Mouse (Mus musculus) layer of hippocampus, adult 2 months (tissue): ENCODE results near the gene Gramd1b. TPM values are rescaled to one million over a fixed set of nuclear protein-coding genes. Genes with fewer than 3 reads are reported as not detected.
A peak's percentile ranks its signal among the peaks of the same experiment; 100 is the strongest.

Experiments used
- DNase-seq, 2 experiments: peaks; one replicate each; pipeline ENCODE4 v3.0.0; 2022; ENCODE audit warnings: low spot score in 2 of 2
- H3K27ac ChIP-seq: fragments of 200-600 bp; 2 replicates; pipeline ENCODE4 v1.8.1; 2022
- H3K4me3 ChIP-seq: fragments of 200-600 bp; 2 replicates; pipeline ENCODE4 v1.8.1; 2022; ENCODE audit warnings: mild to moderate bottlenecking
- CTCF ChIP-seq: fragments of 200-600 bp; conservative IDR thresholded peaks from 2 replicates; pipeline ENCODE4 v1.8.1; 2022; ENCODE audit warnings: antibody characterized with exemption, mild to moderate bottlenecking, moderate library complexity
- total RNA-seq, 2 experiments: library from RNA; stranded (reverse); gene quantifications; 2 replicates each; pipeline ENCODE4 v1.2.3; 2021

Gramd1b gene
- total RNA-seq, 2 experiments from 2014 or later = 158 to 164 TPM

GRCm38 (mm10) chr9:40348714-40349233, 182.4 kb downstream of the Gramd1b start:
- Histone ChIP-seq H3K27ac (0 out of 2 replicates have a peak overlapping the region, but pooled peaks have one; percentile 95), H3K4me3 (no peak overlapping the region)
- no peak for TF ChIP-seq CTCF
- DNase-seq = no peak

GRCm38 (mm10) chr9:40346232-40346984, 184.8 kb downstream of the Gramd1b start:
- peak overlapping the region; percentile 99 for H3K27ac ChIP-seq
- peak; percentile 78 to 86 for DNase-seq

GRCm38 (mm10) chr9:40345493-40346231, 185.5 kb downstream of the Gramd1b start:
- DNase-seq = peak in 1 of 2 experiments; percentile 56

More at GRCm38 (mm10) chr9:40346232-40346984, 184.8 kb downstream of the Gramd1b start:
- peak overlapping the region; percentile 66 for H3K4me3 ChIP-seq
- no peak for TF ChIP-seq CTCF

GRCm38 (mm10) chr9:40344801-40345492, 186.2 kb downstream of the Gramd1b start:
- Histone ChIP-seq H3K4me3 (peak overlapping the region; percentile 66), H3K27ac (peak overlapping the region; percentile 99)
- TF ChIP-seq CTCF = no peak
- DNase-seq = no peak

More at GRCm38 (mm10) chr9:40345493-40346231, 185.5 kb downstream of the Gramd1b start:
- TF ChIP-seq CTCF = no peak
- peak overlapping the region; percentile 66 for H3K4me3 ChIP-seq
- peak overlapping the region; percentile 99 for H3K27ac ChIP-seq

GRCm38 (mm10) chr9:40343828-40344227, 187.4 kb downstream of the Gramd1b start:
- Histone ChIP-seq H3K4me3 (peak overlapping the region; percentile 66), H3K27ac (peak overlapping the region; percentile 99)
- TF ChIP-seq CTCF = no peak
- DNase-seq = no peak

GRCm38 (mm10) chr9:40343053-40343652, 188.0 kb downstream of the Gramd1b start:
- no peak for DNase-seq
- no peak for TF ChIP-seq CTCF
- peak overlapping the region; percentile 66 for H3K4me3 ChIP-seq
- H3K27ac ChIP-seq = peak overlapping the region; percentile 99

- Histone ChIP-seq H3K4me3 (peak overlapping the region; percentile 66), H3K27ac (peak overlapping the region; percentile 99)
- no peak for TF ChIP-seq CTCF
- DNase-seq = peak in 1 of 2 experiments; percentile 48
Observed at GRCm38 (mm10) chr9:40342101-40342500, 189.1 kb downstream of the Gramd1b start.

- peak overlapping the region; percentile 24; the same call in 1 of the 2 replicates for H3K4me3 ChIP-seq
- no peak for TF ChIP-seq CTCF
- peak overlapping the region; percentile 99 for H3K27ac ChIP-seq
- DNase-seq = peak in 1 of 2 experiments; percentile 64
Observed at GRCm38 (mm10) chr9:40339578-40339977, 191.6 kb downstream of the Gramd1b start.

- H3K4me3 ChIP-seq = no peak overlapping the region
- H3K27ac ChIP-seq = peak overlapping the region; percentile 99
- TF ChIP-seq CTCF = no peak
- no peak for DNase-seq
Observed at GRCm38 (mm10) chr9:40337131-40337820, 193.9 kb downstream of the Gramd1b start.

- no peak for TF ChIP-seq CTCF
- H3K27ac ChIP-seq = peak overlapping the region; percentile 99
- no peak for DNase-seq
- no peak overlapping the region for H3K4me3 ChIP-seq
Observed at GRCm38 (mm10) chr9:40336701-40337100, 194.5 kb downstream of the Gramd1b start.

GRCm38 (mm10) chr9:40334617-40335016, 196.6 kb downstream of the Gramd1b start:
- H3K27ac ChIP-seq = peak overlapping the region; percentile 99
- TF ChIP-seq CTCF = no peak
- no peak for DNase-seq

More at GRCm38 (mm10) chr9:40334617-40335016, 196.6 kb downstream of the Gramd1b start:
- H3K4me3 ChIP-seq = no peak overlapping the region
